Mouse (Mus musculus): ENCODE results near the gene Coro6. TPM values are rescaled to one million over a fixed set of nuclear protein-coding genes. Genes with fewer than 3 reads are reported as not detected.

The Coro6 gene
- polyA plus RNA-seq, 1 experiment from 2014 or later = 0.39 TPM

DNA sequence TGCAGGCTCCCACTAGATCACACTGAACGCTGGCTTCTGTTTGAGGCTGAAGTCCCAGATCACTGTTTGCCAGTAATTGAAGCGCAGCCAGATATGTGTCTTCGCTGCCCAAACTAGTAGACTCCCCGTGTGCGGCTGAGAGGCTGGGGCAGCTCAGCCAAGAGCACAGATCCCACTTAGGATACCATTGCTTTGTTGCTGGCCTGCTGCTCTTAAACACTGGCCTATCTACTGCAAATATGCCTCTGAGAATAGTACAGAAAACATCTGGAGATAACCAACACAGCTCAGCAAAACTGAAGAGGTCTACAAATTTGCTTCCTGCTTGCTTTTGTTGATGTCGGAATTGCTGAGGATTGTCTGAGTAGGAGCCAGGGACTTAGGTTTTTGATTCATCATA, 5.3 kb upstream of the Coro6 start:
- WGBS = 79% methylated on average over 6 of the region's 6 CpGs
- Histone ChIP-seq H3K36me3 (ENCODE audit: control insufficient read depth, insufficient read depth, low read length) (peaks cover 13% of the 10 kb centered on the region; the same call in 1 of the 2 replicates), H3K4me2 (replicated peaks; ENCODE audit: low read depth, low read length) (no peak overlapping the region), H3K4me1 (ENCODE audit: control insufficient read depth, insufficient read depth, low read length) (peaks cover 2% of the 10 kb centered on the region; the same call in 1 of the 2 replicates), H3K9me3 (ENCODE audit: control insufficient read depth, low read length) (no peaks in the 10 kb centered on the region), H3K4me3 (ENCODE audit: low read length) (no peak overlapping the region), H3K27ac (ENCODE audit: low read depth, low read length) (no peak overlapping the region), H3K27me3 (ENCODE audit: control insufficient read depth, insufficient read depth, low read length) (peaks cover 5% of the 10 kb centered on the region; the same call in 1 of the 2 replicates), H3K9ac (ENCODE audit: low read depth, low read length) (no peak overlapping the region)
- ATAC-seq (ENCODE audit: low FRiP score, low TSS enrichment) = no peak

DNA sequence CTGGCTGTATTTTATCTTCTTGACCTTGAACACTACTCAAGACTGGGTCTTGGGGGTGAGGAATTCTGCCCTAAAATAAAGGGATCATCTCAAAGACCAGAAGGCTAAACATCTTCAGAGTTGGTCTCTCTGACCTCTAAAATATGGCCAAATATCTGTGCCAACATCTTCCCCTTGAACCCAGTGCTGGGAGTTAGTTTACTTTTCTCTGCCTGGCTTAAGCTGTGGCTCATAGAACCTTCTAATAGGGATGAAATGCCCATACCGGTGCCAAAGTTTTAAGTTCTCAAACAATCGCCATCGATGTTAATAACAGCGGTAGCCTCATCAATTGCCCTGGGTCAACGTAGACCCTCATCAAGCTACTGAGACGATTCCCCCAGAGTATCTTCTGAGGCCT, 355 bp upstream of the Coro6 start:
- Histone ChIP-seq H3K4me2 (replicated peaks; ENCODE audit: low read depth, low read length) (peak overlapping the region; percentile 96), H3K4me3 (ENCODE audit: low read length) (peak overlapping the region; percentile 46), H3K27me3 (ENCODE audit: control insufficient read depth, insufficient read depth, low read length) (peaks cover 35% of the 10 kb centered on the region), H3K9ac (ENCODE audit: low read depth, low read length) (peak overlapping the region; percentile 54), H3K36me3 (ENCODE audit: control insufficient read depth, insufficient read depth, low read length) (no peaks in the 10 kb centered on the region), H3K9me3 (ENCODE audit: control insufficient read depth, low read length) (no peaks in the 10 kb centered on the region), H3K27ac (ENCODE audit: low read depth, low read length) (no peak overlapping the region), H3K4me1 (ENCODE audit: control insufficient read depth, insufficient read depth, low read length) (peaks cover 11% of the 10 kb centered on the region; the same call in 1 of the 2 replicates)
- 6% methylated on average over 6 of the region's 6 CpGs for WGBS
- no peak for ATAC-seq (ENCODE audit: low FRiP score, low TSS enrichment)

DNA sequence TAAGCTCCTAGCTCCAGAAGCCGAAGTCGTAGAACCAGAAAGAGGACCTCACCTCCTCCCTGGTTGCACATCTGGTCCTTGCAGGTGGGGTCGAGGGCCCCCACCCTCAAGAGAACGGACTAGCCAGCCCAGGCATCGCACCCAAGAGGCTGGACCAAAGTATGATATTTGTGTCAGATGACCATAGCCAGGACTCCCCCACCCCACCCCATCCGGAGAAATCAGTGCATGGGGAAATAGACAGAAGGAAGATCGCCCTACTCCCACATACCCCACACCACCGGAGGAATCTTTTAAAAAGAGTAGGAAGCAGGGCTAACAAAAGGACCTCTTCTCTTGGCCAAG, 862 bp downstream of the Coro6 start:
- no peak overlapping the region for H3K9ac ChIP-seq (ENCODE audit: low read depth, low read length)
- H3K4me2 ChIP-seq (replicated peaks; ENCODE audit: low read depth, low read length) = peak overlapping the region; percentile 96
- ATAC-seq (ENCODE audit: low FRiP score, low TSS enrichment) = no peak
- no peaks in the 10 kb centered on the region for H3K36me3 ChIP-seq (ENCODE audit: control insufficient read depth, insufficient read depth, low read length)
- 36% methylated on average over 8 of the region's 8 CpGs for WGBS
- no peak overlapping the region for H3K27ac ChIP-seq (ENCODE audit: low read depth, low read length)
- H3K4me1 ChIP-seq (ENCODE audit: control insufficient read depth, insufficient read depth, low read length) = peaks cover 17% of the 10 kb centered on the region
- no peaks in the 10 kb centered on the region for H3K9me3 ChIP-seq (ENCODE audit: control insufficient read depth, low read length)
- peaks cover 48% of the 10 kb centered on the region for H3K27me3 ChIP-seq (ENCODE audit: control insufficient read depth, insufficient read depth, low read length)
- H3K4me3 ChIP-seq (ENCODE audit: low read length) = peak overlapping the region; percentile 46; the same call in 1 of the 2 replicates

DNA sequence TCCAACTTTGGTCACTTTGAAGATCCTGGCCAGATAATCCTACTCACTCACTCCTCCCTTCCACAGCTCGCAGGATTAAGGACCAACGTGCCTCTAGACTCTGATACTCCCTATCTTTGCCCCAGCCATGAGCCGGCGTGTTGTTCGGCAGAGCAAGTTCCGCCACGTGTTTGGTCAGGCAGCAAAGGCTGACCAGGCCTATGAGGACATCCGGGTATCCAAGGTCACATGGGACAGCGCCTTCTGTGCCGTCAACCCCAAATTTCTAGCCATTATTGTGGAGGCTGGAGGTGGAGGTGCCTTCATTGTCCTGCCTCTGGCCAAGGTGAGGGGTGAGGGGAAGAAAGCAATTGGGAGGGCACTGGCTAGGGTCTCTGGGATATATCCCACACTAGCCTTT, 1.6 kb downstream of the Coro6 start:
- Histone ChIP-seq H3K36me3 (ENCODE audit: control insufficient read depth, insufficient read depth, low read length) (no peaks in the 10 kb centered on the region), H3K9ac (ENCODE audit: low read depth, low read length) (no peak overlapping the region), H3K4me2 (replicated peaks; ENCODE audit: low read depth, low read length) (no peak overlapping the region), H3K27ac (ENCODE audit: low read depth, low read length) (no peak overlapping the region), H3K9me3 (ENCODE audit: control insufficient read depth, low read length) (no peaks in the 10 kb centered on the region), H3K27me3 (ENCODE audit: control insufficient read depth, insufficient read depth, low read length) (peaks cover 50% of the 10 kb centered on the region), H3K4me1 (ENCODE audit: control insufficient read depth, insufficient read depth, low read length) (peaks cover 17% of the 10 kb centered on the region), H3K4me3 (ENCODE audit: low read length) (no peak overlapping the region)
- WGBS = 72% methylated on average over 10 of the region's 10 CpGs
- no peak for ATAC-seq (ENCODE audit: low FRiP score, low TSS enrichment)

DNA sequence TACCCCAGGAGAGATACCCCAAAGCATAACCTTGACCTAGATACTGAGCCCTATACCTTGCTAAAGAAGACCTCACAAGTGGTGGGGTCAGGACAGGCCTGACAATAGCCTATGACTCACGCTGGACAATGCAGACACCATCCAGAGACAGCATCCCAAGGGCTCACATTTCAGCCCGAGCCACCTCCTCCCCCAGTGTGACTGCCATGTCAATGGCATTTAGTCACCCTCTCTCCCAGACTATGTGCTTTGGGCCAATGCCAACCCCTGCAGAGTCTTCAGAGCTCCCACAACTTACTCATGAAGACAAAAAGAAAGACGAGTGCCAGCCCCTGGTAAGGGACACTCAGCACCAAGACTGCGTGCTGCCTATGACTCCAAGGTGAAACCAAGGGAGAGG, 2.5 kb downstream of the Coro6 start:
- peaks cover 50% of the 10 kb centered on the region for H3K27me3 ChIP-seq (ENCODE audit: control insufficient read depth, insufficient read depth, low read length)
- ATAC-seq (ENCODE audit: low FRiP score, low TSS enrichment) = no peak
- no peak overlapping the region for H3K9ac ChIP-seq (ENCODE audit: low read depth, low read length)
- no peak overlapping the region for H3K27ac ChIP-seq (ENCODE audit: low read depth, low read length)
- WGBS = 43% methylated on average over 4 of the region's 4 CpGs
- no peaks in the 10 kb centered on the region for H3K9me3 ChIP-seq (ENCODE audit: control insufficient read depth, low read length)
- H3K4me2 ChIP-seq (replicated peaks; ENCODE audit: low read depth, low read length) = no peak overlapping the region
- no peaks in the 10 kb centered on the region for H3K36me3 ChIP-seq (ENCODE audit: control insufficient read depth, insufficient read depth, low read length)
- no peak overlapping the region for H3K4me3 ChIP-seq (ENCODE audit: low read length)
- peaks cover 17% of the 10 kb centered on the region for H3K4me1 ChIP-seq (ENCODE audit: control insufficient read depth, insufficient read depth, low read length)

DNA sequence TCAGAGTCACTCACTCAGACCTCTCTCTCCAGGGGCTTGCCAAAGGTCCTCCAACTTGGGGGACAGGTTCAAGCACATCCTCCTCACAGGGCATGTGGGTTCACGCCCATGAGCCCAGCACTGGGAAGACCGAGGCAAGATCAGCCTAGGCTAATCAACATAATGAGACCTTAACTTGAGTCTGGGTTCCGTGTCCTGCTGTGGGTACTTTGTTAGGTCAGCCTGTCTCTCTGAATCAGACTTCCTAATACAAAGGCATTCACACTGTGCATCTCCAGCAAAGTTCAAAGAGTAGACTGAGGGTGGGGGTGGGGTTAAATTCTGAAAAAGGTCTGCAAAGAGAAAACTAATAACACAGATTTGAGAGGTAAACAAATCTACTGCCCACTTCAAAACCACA, 2.9 kb downstream of the Coro6 start:
- Histone ChIP-seq H3K4me1 (ENCODE audit: control insufficient read depth, insufficient read depth, low read length) (peaks cover 17% of the 10 kb centered on the region), H3K4me3 (ENCODE audit: low read length) (no peak overlapping the region), H3K9ac (ENCODE audit: low read depth, low read length) (no peak overlapping the region), H3K27me3 (ENCODE audit: control insufficient read depth, insufficient read depth, low read length) (peaks cover 50% of the 10 kb centered on the region), H3K4me2 (replicated peaks; ENCODE audit: low read depth, low read length) (no peak overlapping the region), H3K9me3 (ENCODE audit: control insufficient read depth, low read length) (no peaks in the 10 kb centered on the region), H3K36me3 (ENCODE audit: control insufficient read depth, insufficient read depth, low read length) (no peaks in the 10 kb centered on the region), H3K27ac (ENCODE audit: low read depth, low read length) (no peak overlapping the region)
- 62% methylated on average over 3 of the region's 3 CpGs for WGBS
- ATAC-seq (ENCODE audit: low FRiP score, low TSS enrichment) = no peak

DNA sequence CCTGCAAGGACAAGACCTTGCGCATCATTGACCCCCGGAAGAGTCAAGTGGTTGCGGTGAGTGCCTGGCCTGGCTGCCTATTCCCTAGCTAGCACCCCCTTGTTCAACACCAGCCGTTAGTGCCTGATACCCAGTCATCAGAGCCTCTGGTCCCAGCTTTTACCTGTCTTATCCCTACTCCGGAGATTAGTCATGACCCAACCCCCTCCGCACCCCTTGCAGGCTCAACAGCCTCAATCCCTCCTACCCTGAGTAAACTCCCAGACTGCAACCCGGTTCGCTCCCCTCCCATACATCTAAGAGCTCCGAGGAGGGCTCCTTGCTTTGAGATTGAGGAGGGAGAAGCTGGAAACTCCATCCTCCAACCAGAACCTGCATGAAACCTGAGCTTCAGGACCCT, 4.3 kb downstream of the Coro6 start:
- Histone ChIP-seq H3K4me3 (ENCODE audit: low read length) (no peak overlapping the region), H3K27me3 (ENCODE audit: control insufficient read depth, insufficient read depth, low read length) (peaks cover 46% of the 10 kb centered on the region)
- no peak for ATAC-seq (ENCODE audit: low FRiP score, low TSS enrichment)

DNA sequence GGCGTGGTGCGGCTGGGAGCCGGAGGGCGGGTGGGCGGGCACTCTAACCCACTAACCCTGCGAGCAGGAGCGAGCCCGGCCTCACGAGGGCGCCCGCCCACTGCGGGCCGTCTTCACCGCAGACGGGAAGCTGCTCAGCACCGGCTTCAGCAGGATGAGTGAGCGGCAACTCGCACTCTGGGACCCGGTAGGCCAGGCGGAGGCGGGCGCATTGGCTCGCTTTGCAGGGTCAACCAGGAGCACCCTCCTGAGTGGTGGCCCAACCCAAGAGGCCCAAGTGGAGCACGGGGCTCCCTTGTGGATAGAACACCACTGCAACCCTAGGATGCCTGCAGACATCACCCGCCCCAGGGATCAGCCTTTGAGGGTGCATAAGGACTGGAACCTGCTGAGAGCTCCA, 4.9 kb downstream of the Coro6 start:
- Histone ChIP-seq H3K27me3 (ENCODE audit: control insufficient read depth, insufficient read depth, low read length) (peaks cover 42% of the 10 kb centered on the region), H3K4me1 (ENCODE audit: control insufficient read depth, insufficient read depth, low read length) (peaks cover 12% of the 10 kb centered on the region), H3K9me3 (ENCODE audit: control insufficient read depth, low read length) (no peaks in the 10 kb centered on the region), H3K27ac (ENCODE audit: low read depth, low read length) (no peak overlapping the region), H3K4me2 (replicated peaks; ENCODE audit: low read depth, low read length) (peak overlapping the region; percentile 25; the same call in 1 of the 2 replicates), H3K4me3 (ENCODE audit: low read length) (peak overlapping the region; percentile 8; the same call in 1 of the 2 replicates), H3K36me3 (ENCODE audit: control insufficient read depth, insufficient read depth, low read length) (peaks cover 14% of the 10 kb centered on the region), H3K9ac (ENCODE audit: low read depth, low read length) (no peak overlapping the region)
- WGBS = 2% methylated on average over 25 of the region's 25 CpGs
- peak; percentile 28; the same call in 1 of the 2 replicates for ATAC-seq (ENCODE audit: low FRiP score, low TSS enrichment)

More for the DNA sequence above, 4.3 kb downstream of the Coro6 start:
- WGBS = 31% methylated on average over 9 of the region's 9 CpGs
- Histone ChIP-seq H3K4me2 (replicated peaks; ENCODE audit: low read depth, low read length) (peak overlapping the region; percentile 25; the same call in 1 of the 2 replicates), H3K9ac (ENCODE audit: low read depth, low read length) (no peak overlapping the region), H3K36me3 (ENCODE audit: control insufficient read depth, insufficient read depth, low read length) (peaks cover 8% of the 10 kb centered on the region; the same call in 1 of the 2 replicates), H3K27ac (ENCODE audit: low read depth, low read length) (no peak overlapping the region), H3K4me1 (ENCODE audit: control insufficient read depth, insufficient read depth, low read length) (peaks cover 17% of the 10 kb centered on the region), H3K9me3 (ENCODE audit: control insufficient read depth, low read length) (no peaks in the 10 kb centered on the region)

DNA sequence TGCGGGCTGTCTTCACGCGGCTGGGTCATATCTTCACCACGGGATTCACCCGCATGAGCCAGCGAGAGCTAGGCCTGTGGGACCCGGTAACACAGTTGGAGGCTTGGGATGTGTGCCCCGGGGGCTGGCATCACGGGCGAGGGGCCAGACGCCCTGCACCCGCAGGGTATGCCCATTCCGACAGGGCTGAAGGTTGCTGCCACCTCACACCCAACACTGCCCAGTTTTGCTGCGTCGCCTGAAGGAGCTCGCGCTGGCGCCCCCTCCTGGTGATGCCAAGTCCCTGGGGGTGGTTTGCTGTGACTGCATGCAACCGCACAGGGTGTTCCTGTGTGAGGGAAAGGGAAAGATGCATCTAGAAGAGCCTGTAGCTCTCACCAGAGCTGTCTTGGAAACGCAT, 5.6 kb downstream of the Coro6 start:
- peak; percentile 36; the same call in 1 of the 2 replicates for ATAC-seq (ENCODE audit: low FRiP score, low TSS enrichment)
- Histone ChIP-seq H3K4me3 (ENCODE audit: low read length) (no peak overlapping the region; the same call in 1 of the 2 replicates), H3K27ac (ENCODE audit: low read depth, low read length) (no peak overlapping the region), H3K4me2 (replicated peaks; ENCODE audit: low read depth, low read length) (peak overlapping the region; percentile 34), H3K36me3 (ENCODE audit: control insufficient read depth, insufficient read depth, low read length) (peaks cover 21% of the 10 kb centered on the region), H3K27me3 (ENCODE audit: control insufficient read depth, insufficient read depth, low read length) (peaks cover 38% of the 10 kb centered on the region), H3K4me1 (ENCODE audit: control insufficient read depth, insufficient read depth, low read length) (peaks cover 7% of the 10 kb centered on the region), H3K9me3 (ENCODE audit: control insufficient read depth, low read length) (no peaks in the 10 kb centered on the region), H3K9ac (ENCODE audit: low read depth, low read length) (no peak overlapping the region)
- WGBS = 15% methylated on average over 20 of the region's 20 CpGs
